Mouse (Mus musculus) mature B cell (primary cell): ENCODE measurements around the gene Hmgn2.
"Not testable (repeated sequence)": the region's sequence is repeated elsewhere in the genome, so short reads cannot be mapped to it uniquely, and the experiment has no call there.

Experiments used
- in situ Hi-C: fragments of 300-500 bp; cut with MboI; formaldehyde crosslinking; loops from 2 replicates; pipeline ENCODE4 v1.14.3; 2019

The Hmgn2 gene

DNA sequence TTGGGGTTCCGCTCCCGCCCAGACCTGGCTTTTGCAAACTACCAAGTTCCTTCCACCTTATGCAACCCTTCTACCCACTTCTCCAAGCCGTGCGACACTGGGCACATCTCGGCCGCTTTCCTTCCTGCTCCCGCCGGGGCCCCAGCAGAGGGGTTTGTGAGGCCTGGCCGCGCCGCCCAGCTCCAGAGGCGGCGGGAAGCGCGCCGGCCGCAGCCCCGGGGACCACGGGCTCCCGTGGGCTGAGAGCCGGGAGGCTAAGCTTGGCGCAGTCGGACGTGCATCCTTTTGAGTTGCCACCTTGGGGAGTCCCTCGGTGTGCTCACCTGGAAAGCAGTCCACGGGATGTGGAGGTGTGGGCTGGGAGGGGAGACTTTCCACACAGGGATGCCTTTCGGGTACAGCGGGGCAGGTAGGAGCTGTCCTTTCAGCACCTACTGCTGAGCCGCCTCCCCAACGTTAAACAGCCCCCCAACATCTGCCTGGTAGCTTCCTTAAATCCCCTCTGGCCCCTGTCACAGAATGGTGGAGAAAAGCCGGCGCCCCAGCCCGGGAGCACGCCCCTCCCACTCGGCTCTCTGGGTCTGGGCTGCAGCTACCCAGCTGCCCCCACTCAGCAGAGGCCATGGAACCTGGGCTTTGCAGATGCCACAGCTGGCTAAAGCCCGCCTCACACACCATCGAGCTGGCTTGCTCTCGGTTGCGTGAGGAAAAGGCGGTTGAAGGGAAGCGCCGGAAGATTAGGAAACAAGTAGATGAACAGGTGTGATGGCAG, at the start of gene Hmgn2:
TSS of gene Hmgn2 (minus strand) at position 501 of the 772 bp plus-strand sequence.
- in situ Hi-C loops: no loop called here

DNA sequence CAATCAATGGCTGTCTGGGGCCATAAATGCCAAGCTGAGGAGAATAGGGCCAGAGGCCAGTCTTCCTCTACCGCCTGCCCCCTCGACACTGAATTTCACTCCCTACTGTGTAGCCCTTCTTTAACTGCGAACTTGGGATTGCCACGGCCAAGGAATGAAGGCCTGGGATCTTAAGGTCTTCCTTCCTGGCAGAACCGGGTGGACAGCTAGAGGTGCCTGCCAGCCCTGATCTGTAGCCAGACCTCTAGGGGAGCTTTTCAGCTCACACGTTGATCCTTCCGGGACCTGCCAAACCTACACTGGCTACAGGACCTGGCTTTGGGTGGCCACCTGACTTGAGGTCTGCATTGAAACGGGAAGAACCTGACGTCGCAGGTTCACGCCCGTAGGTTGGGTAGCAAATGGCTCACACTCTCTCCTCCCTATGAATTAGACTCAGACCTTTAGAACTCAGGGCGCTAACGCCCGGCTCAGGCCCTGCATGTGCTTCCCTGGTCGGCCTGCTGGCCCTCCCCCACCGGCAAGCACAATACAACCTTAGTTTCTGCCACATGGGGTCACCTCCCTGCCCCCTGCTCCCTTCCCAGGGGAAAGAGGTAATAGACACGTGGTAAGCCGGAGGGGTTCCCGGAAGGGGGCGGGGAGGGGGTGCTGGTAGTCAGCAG, 48.9 kb upstream of the Hmgn2 start:
- in situ Hi-C loops: no loop called here

DNA sequence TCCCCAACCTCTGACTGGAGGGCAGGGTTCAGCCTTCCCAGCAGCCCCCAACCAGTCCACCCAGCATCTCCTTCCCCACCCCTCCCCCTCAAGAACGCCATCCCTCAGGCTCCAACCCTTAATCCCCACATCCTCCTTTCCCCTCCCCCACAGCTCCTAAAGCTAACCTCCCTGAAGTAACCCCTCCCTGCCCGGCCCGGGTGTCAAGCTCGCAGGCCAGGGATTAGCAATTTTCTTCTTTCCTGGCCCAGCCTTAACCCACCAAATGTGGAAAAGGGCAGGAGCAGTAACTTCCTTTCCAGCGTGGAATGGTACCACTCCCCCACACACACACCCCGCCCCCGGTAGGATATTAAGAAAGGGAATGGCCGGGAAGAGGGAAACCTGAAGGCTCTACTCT, 48.3 kb upstream of the Hmgn2 start:
- in situ Hi-C loops: no loop called here

DNA sequence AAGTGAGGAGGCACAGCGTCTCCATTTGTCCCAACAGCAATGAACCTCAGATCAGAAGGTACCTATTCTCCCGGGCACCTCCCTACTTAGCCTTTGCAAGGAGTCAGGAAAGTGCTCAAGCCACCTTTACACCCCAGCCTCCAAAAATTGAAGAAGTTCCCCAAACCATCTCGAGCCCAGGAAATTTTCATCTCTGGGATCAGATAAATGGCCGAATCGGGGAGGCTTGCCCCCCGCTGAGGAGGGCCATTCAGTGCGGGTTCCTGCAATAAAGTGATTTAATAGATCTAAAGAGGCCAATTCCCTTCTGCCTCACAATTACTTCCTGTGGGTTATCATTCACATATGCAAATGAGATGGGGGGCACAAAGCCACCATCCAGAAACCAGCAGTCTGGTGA, 47.8 kb upstream of the Hmgn2 start:
- in situ Hi-C loops: no loop called here

DNA sequence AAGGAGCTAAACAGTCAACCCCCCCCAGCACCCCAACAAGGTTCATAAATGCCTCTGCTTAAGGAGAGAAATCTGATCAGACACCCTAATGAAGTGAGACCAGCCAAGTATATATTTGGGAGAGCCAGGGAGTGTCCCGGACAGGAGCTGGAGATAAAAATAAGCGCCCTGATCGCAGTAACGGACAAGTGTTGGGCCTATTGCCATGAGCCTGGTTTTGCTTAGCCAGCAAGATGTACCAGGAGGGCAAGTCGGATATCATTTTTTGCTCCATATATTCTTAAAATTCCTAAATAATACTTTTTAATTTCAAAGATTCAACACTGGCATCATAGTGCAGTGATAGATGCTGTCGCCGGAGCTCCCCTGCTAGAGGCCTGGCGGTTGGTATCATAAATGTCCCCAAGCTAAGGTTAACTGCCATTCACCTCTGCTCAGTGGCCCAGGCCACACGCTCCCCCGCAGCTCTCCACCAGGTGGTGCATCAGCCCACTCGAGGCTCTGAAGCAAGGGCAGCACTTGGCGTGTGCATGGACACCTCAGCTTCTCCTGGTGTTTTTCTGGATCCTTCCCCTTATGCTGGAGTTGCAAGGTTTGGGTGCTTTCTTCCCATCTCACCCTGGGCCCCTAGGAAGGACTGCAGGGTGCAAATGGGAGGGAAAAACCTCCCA, 44.5 kb upstream of the Hmgn2 start:
- in situ Hi-C loops: no loop called here

DNA sequence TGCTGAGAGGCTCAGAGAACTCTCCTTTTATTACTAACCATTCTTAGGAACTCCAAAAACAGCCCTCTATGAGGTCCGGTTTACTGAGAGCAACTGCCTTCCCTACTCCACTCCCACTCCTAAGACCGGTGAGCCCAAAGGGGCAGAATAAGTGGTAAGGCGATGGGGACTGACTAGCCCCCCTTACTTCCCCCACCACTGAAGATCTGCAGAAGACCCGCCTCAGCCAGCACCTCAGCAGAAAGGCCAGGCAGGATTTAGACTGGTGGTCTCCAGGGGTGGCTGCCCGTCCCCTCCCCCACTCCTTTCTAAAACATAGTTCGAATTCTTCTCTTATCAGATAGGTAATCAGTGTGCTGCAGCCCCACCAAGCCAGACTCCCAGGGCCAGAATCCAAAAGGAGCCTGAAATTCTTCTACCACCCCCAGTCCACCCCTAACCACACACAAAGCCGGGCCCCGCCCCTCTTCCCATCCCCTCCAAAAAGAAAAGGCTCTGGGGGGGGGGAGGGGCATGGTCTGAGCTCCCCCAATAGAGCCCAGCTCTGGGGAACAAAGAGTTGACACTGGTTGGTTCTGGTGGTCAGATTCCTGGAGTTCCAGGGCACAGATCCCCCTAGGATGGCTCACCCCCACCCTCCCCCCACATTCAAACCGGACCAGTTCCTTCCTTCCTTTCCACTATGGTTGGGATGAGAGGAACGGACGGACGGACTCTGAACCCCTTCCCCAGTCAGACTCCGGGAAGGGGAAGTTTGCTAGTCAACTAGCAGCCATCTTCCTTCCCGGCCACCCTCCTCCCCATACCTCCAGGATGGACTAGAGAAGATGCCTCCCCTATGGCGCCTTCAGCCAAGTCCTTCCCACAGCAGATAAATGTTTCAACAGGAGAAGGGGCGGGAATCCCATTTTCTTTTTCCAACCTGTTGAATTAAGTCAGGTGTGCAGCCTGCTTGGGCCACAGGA, 43.3 kb upstream of the Hmgn2 start:
- in situ Hi-C loops: no loop called here

DNA sequence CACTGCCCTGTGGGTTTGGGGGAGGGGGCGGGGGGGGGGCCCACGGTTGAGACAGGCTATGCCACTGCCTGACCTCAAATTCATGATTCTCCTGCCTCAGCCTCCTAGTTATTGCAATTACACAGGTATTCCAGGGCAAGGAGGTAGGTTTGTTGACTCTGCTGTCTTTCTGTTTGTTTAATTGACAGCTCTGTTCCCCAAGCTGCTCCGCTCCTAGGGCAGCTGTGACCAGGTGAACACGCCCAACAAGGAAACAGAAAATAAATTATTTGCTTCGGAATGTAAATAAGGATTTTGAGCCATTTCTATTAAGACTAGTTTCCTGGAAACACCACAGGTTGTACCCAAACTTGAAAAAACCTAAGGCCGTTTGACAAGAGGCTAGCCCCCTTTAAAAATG, 41.3 kb upstream of the Hmgn2 start:
- in situ Hi-C loops: no loop called here

DNA sequence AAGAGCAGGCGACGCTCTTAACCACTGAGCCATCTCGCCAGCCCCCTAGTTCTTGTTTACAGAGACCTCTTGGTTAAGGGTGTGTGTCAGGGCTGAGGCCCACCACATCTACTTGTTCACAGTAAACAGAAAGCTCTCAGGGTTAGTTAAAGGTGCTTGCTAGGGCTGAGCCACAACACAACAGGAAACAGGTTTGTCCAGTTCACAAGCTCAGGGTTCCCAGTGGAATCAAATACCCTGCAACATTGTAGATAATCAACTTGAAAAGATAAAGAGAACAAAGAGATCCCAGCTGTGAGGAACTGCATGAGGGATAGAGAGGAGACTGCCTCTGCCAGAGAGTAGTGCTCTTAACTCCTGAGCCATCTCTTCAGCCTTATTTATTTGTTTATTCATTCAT, 38.4 kb upstream of the Hmgn2 start:
- in situ Hi-C loops: no loop called here

DNA sequence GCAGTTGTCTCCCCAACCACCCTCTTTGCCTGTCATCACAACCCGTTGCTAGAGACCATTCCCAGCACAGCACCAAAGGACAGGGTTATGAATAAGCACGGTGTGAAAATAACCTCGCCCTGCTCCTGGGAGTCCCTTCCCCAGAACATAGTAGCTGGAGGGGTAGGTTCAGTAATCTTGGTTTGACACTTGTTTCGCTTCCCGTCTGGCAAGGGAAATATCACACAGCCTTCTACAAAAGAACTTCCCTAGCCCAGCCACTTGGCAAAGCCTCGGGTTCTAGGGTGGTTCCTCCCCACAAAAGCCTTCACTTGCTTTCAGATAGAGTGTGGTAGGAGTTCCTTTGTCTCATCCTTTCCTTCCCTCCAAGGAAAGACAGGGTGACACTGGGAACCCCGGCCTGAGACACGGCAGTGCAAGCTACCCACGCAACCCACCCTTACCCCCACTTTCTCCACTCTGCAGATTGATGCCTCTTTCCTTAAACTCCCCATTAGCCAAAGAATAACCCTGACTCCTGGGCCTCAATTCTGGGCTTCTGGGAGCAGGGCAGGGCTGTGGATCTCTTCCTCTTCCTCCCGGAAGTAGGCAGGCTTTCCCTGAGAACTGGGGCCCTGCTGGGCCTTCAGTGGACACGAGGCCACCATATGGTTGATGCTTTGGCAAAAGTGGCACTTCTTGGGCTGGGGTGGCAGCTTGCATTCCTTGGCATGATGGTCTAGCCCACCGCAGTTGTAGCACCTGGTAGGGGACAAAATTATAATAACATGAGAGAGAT, 37.3 kb upstream of the Hmgn2 start:
- in situ Hi-C loops: no loop called here

DNA sequence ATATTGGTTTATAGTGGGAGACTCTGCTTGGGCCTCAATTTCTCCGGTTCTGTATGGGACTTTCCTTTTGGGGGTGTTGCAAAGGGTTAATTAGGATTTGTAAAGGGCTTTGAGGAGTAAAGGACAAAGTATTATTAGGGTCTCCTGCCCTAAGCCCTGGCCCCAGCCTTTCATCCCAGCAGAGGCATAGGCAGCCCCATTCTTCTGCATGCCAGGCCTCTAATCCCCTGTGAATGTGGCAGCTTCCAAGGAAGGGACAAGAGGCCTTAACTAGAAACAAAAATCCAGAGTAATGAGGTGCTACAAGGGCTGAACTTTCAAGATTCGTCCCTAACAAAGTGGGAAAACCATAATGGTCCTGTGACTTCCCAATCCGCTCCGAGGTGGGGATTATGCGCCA, 34.5 kb upstream of the Hmgn2 start:
- in situ Hi-C loops: no loop called here

DNA sequence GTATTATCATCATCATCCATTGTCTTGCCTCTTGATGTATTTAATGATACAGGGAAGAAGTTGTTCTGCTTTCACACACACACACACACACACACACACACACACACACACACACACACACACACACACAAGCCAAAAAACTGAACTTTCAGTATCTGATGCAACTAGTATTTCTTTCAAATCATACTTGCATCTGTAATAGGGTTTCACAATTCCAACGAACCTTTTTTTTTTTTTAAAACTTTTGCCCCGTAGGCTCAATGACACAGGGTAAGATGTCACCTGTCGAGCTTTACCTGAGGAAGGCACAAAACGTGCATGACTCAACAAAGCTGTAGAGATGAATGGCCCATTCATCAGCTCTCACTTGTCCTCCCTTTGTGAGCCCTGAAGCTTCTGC, 33.8 kb upstream of the Hmgn2 start:
- in situ Hi-C loops: no loop called here

DNA sequence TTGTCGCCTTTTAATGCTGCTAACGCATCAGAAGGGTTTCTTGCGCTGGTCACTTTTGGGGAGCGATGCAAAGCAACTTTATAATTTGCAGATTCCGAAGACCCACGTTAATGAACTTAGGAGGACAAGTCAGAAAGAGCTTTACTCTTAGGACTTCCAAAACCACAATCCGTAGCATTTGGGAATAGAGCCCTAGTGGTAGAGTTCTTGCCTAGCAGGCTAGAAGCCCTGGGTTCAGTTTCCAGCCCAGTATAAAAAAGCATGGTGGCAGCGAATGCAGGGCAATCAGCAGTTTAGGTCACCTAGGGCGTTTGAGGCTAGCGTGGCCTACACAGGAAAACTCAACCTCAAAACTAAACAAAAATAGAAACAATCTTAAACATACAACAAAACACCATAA, 33.3 kb upstream of the Hmgn2 start:
- in situ Hi-C loops: no loop called here

DNA sequence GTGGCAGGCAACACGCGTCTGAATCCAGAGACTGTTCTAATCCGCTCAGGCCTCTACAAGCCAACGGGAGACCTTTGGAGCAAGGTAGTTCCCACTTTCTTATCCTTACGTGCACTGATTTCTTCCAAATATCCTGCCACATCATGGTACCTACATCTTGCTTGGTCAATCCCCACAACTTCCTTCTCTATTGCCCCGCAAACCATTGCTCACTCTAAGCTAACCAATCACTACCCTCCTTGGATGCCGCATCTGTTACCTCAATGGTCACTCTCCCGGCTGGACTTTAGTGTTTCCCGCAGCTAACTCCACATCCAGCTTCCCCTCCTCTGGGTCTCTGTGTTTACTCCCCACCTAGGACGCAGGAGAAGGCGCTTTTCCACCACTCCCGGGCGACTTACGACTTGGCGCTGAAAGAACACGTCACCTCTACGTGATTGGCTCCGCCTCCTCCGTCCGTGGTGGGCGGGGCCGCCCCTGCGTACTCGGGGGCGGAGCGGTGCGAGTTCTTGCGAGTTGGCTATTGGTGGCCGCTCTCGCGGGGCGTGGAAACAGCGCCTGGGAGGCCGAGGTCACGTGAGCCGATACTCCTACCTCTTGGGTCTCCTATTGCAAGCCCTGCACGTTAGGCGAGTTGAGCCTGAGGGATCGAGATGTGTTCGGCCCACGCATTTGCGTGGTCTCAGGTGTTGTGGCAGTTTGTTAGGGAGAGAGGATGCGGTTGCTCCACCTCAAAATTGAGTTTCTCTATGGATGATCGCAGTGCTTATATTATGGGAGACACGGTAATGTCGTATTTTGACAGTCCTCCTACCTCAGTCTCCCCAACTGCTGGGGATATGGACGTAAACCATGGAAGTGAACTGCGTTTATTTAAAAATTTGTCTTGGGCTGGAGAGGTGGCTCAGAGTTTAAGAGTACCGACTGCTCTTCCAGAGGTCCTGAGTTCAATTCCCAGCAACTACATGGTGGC, 32.3 kb upstream of the Hmgn2 start, which contains the start of gene Dhdds:
TSS of gene Dhdds (minus strand) at position 453 of the 973 bp plus-strand sequence.
- in situ Hi-C loops: no loop called here

DNA sequence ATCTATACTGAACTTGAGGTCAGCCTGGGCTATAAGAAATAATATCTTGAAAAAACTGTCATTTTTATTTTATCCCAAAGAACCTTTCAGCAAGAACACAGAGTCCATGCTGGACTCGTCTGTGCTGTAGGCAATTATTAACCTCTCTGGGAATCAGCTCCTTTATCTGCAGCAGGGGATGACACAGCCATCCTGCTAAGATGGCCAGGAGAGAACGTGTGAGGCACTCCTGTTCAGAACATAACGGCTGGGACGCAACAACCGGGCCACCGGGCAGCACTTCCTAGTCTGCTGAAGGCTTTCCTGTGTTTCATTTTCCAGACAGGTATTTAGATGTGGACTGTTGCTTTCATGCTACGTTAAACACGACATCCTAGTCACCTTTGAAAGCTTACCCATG, 26.2 kb upstream of the Hmgn2 start:
- in situ Hi-C loops: no loop called here

DNA sequence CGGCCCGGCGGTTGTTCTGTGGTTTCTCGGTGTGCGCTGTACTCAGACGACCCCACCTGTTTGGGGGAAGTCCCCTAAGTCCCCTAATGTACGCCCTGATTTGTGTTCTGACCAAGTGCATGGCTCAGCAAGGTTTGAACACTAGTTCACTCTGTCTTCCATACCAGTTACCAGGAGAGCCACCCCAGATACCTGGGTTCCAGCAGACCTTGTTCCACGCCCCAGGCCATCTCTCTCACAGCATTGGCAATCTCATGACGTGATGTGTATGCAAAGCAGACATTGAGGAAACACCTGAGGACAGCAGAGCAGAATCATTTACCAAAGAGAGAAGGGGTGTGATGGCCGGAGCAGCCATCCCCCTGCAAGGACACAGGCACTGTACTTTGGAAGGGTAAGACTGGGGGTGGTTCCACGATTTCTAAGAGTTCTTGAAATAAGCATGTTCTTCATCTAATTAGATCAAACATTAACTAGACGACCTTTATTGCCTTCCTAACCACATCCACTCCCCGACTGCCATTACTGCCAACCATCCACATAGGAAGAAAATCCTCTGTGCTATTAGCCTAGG, 22.7 kb upstream of the Hmgn2 start:
- in situ Hi-C loops: no loop called here

DNA sequence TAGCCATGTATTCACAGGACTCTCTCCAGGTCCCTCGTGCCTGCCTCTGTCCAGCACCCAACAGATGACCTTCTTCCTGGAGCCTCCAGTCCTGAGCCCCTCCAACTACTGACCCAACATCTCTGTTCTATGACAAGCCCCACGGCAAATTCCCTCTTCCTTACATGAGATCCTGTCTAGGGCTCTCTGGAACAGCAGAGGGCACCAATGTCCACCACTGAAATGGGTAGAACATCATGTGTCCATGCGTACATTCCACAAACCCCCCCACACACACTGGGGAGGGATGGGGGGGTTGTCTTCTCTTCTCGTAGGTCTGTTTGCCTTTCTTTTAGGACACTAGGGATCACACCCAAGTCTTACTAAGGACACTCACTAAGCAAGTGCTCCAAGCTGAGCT, 21.6 kb upstream of the Hmgn2 start:
- in situ Hi-C loops: no loop called here

DNA sequence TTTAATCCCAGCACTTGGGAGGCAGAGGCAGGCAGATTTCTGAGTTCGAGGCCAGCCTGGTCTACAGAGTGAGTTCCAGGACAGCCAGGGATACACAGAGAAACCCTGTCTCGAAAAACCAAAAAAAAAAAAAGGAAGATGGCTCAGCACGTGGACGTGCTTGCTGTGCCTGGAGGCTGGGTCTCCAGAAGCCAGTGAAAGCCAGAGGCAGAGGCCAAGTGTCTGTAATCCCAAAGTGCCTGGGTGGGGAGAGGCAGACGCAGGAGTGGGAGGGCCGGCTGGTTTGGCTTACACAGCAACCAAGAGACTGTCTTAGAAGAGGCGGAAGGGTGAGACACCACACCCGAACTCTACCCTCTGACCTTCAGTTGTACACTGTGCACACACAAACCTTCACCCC, 19.8 kb upstream of the Hmgn2 start:
- in situ Hi-C loops: not testable (repeated sequence)

DNA sequence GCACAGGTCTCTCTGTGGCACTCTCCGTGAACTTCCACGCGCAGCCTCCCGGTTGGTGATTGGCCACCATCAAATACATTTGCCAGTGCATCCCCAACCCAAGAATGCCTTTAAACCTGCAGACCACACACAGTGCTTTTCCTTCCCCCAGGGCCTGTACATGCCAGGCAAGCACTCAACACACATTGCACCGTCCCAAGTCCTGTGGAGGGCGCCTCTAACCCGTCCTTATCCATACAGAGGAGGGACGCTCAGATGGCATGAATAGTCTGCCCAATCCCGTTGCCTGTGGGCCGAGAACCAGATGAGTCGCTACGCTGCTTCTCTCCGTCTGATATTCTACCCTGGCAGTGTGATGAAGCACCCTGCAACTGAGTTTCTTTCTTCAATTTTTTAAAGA, 14.5 kb upstream of the Hmgn2 start:
- in situ Hi-C loops: no loop called here

DNA sequence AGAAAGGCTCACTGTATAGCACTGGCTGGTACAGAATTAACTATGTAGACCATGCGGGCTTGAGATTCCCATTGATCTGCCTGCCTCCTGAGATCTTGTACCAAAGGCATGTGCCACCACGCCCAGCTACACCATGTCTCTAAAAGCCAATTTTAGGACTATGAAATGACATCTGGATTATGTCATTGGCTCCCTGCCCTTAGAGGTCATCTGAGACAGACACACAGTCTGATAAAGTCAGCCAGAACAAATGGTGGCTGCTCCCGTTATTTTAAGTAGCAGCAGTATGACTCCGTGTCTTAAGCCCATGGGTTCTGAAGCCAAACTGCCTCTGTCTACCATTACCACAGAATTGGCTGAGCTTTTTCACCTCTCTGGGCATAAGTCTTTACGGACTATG, 12.0 kb upstream of the Hmgn2 start:
- in situ Hi-C loops: no loop called here
